Mouse (Mus musculus) spleen, postnatal 4 days (tissue): ENCODE results near the gene Olfr957.

Experiments used
- DNase-seq, 2 experiments: peaks; one replicate each; pipeline ENCODE4 v3.0.0; 2022; ENCODE audit warnings: low spot score in 2 of 2

Olfr957 gene

GRCm38 (mm10) chr9:39515531-39515930, at the start of gene Olfr957:
Olfr957 (minus strand) TSS chr9:39515809.
- no peak for DNase-seq

- DNase-seq, result no peak
These were observed 42.7 kb upstream of the Olfr957 start for GRCm38 (mm10) chr9:39558349-39558647.

GRCm38 (mm10) chr9:39557529-39558348, 42.1 kb upstream of the Olfr957 start:
- no peak for DNase-seq

GRCm38 (mm10) chr9:39553946-39554345, 38.3 kb upstream of the Olfr957 start, which contains the start of gene Olfr958:
Olfr958 (minus strand) TSS chr9:39554054.
- no peak for DNase-seq

- DNase-seq, result no peak
These were observed 35.2 kb upstream of the Olfr957 start for GRCm38 (mm10) chr9:39550806-39551205.

GRCm38 (mm10) chr9:39523616-39524285, 8.1 kb upstream of the Olfr957 start:
- no peak for DNase-seq

- DNase-seq, result no peak
These were observed 3.0 kb upstream of the Olfr957 start for GRCm38 (mm10) chr9:39518595-39518994.

- no peak for DNase-seq
These were observed 6.2 kb downstream of the Olfr957 start for GRCm38 (mm10) chr9:39509412-39509811.

- no peak for DNase-seq
These were observed 6.6 kb downstream of the Olfr957 start for GRCm38 (mm10) chr9:39508998-39509397.

GRCm38 (mm10) chr9:39493895-39494294, 21.7 kb downstream of the Olfr957 start, which contains the start of gene Olfr44:
Olfr44 (minus strand) TSS chr9:39493995.
- no peak for DNase-seq

- DNase-seq, result no peak
These were observed 43.8 kb downstream of the Olfr957 start, which contains the start of gene Olfr955 for GRCm38 (mm10) chr9:39471844-39472243. Olfr955 (minus strand) TSS chr9:39471944.
